Mouse (Mus musculus) spleen, postnatal 0 days (tissue): ENCODE results near the gene Hyal4. TPM values are rescaled to one million over a fixed set of nuclear protein-coding genes. Genes with fewer than 3 reads are reported as not detected.

Experiments used
- polyA plus RNA-seq: library from polyadenylated mRNA; unstranded; fragments of >200 nt; fragmentation: Nextera tagmentation; extraction: Ambion mirVana; gene quantifications from 2 replicates; pipeline ENCODE4 v1.2.1, GENCODE M21; 2015

Hyal4 gene
- 0.04 TPM in 1 of 2 replicates, not detected in the other for polyA plus RNA-seq

DNA sequence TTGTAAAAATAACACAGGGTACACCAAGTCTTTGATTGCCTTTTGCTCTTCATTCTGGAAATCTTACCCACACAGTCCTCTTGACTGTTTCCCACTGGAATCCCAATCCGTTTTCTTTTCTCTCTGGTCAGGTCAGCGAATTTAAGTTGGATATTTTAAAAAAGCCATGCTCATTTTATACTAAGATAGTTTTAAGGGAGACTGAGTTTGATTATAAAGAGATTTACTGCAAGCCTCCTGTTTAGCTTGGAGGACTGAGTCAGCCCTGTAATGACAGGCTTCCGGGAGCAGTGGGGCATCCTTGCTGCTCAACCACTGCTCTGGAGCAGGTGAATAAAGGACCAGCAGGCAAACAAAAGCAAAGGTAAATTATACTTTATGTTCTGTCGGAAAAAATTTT lies at the start of gene Hyal4:
TSS of gene Hyal4 (plus strand) at position 301 of the 400 bp plus-strand sequence.

DNA sequence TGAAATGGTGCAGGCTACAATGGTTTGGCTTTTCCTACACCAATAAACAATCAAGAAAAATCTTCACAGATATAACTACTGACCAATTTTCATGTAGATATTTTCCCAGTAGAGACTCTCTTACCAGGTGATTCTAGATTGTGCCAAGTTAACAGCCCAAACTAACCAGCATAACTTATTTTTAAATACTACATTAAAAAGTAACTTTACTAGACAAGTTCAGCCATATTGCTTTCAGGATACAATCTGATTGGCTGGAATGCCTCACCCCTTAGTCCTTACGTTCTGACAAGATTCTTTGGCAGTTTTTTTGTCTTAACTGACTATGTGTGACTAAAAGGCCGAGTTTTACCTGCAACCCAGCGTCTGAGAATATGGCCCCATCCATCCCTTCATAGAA lies 15.2 kb upstream of the Hyal4 start, which contains the start of gene Hyal6:
TSS of gene Hyal6 (plus strand) at position 301 of the 400 bp plus-strand sequence.

DNA sequence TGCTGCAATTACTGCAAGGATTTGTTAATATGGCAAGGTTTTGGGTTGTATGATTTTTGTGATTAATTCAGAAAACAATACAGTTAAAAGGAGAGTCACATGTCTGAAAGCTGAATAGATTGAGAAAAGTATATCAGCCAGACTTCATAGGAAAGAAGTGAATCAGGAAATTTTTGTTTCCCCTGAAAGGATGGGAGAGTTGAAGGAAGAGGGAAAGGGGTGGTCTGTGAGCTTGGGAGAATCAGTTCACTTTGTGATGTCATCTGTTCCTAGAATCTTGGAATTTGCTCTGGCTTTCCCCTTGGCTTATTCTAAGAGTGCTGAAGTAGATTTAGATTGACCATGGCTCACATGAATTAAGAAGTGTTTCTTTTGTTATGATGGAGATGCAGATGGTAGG lies 42.8 kb downstream of the Hyal4 start, which contains the start of gene Spam1:
TSS of gene Spam1 (plus strand) at position 301 of the 400 bp plus-strand sequence.

Other genes starting within 250 kb of the Hyal4 start
- 0.10 TPM in 1 of 2 replicates, not detected in the other for gene Iqub, start 233.3 kb upstream of the Hyal4 start, polyA plus RNA-seq
- 250 and 273 TPM in 2 replicates for gene Ndufa5, start 220.3 kb upstream of the Hyal4 start, polyA plus RNA-seq
- gene Asb15, start 220.2 kb upstream of the Hyal4 start, polyA plus RNA-seq = not detected in 2 replicates
- gene Lmod2, start 150.6 kb upstream of the Hyal4 start, polyA plus RNA-seq = not detected in 2 replicates
- 33.9 and 34.0 TPM in 2 replicates for gene Wasl, start 83.3 kb upstream of the Hyal4 start, polyA plus RNA-seq
- not detected in 2 replicates for gene Hyal6, start 15.1 kb upstream of the Hyal4 start, polyA plus RNA-seq
- not detected in 2 replicates for gene Spam1, start 42.9 kb downstream of the Hyal4 start, polyA plus RNA-seq
- gene Hyal5, start 109.7 kb downstream of the Hyal4 start, polyA plus RNA-seq = 0.16 TPM in 1 of 2 replicates, not detected in the other
- 0.35 and 0.57 TPM in 2 replicates for gene Tmem229a, start 208.0 kb downstream of the Hyal4 start, polyA plus RNA-seq